In genomic region chr19:10896849-10897248, GRCm38 (mm10) we compare ENCODE assay signal across 10 mouse cellular contexts. TPM values are rescaled to one million over a fixed set of nuclear protein-coding genes. Genes with fewer than 3 reads are reported as not detected.
DNase-seq lines count a peak whose midpoint lies in the region; ATAC-seq and TF ChIP-seq lines count a peak whose summit lies in the region.
"Had no signal": no experiment of that assay in that cellular context is flagged by ENCODE, and none has a peak within 500 bp of the region (broad histone marks: within the 10 kb centered on the region; RNA-seq: fewer than 3 reads in every experiment).

No protein-coding gene starts in this region.

- TF ChIP-seq EP300 in CH12.LX (IDR thresholded peaks at IDR 0.05; ENCODE audit: low read length) = no peak

- DNase-seq in CH12.LX (ENCODE audit: extremely low read depth) = no peak
- DNase-seq in hindbrain, embryonic 10.5 days (ENCODE audit: low spot score) = no peak
- no peak for DNase-seq in testis, postnatal 14 days (ENCODE audit: low spot score)
- no peak for DNase-seq in embryo, embryonic 10 days (ENCODE audit: low spot score)
- no peak for DNase-seq in cerebellum, postnatal 25 days
- DNase-seq: thymus, adult 18-20 months had no signal

- H3K27me3 ChIP-seq in CH12.LX (replicated peaks) (no peaks in the 10 kb centered on the region), E14TG2a.4 (ENCODE audit: insufficient read depth, low read length) (no peaks in the 10 kb centered on the region)
- no peaks in the 10 kb centered on the region for H3K27me3 ChIP-seq in hindbrain, embryonic 10.5 days (ENCODE audit: insufficient read depth, poor library complexity, severe bottlenecking)
- no peaks in the 10 kb centered on the region for H3K27me3 ChIP-seq in liver, embryonic 16.5 days (ENCODE audit: control insufficient read depth, insufficient read depth, low read depth, low read length)

- no peak overlapping the region for H3K4me3 ChIP-seq in CH12.LX (replicated peaks in 1 of 3; ENCODE audit: low read depth in 2 of 3, low read length in 2 of 3, poor library complexity in 1 of 3)
- H3K4me3 ChIP-seq in E14TG2a.4 (replicated peaks; ENCODE audit: low read length) = peak overlapping the region; percentile 98; the same call in 1 of the 2 replicates
- H3K4me3 ChIP-seq in hindbrain, embryonic 10.5 days = peak overlapping the region; percentile 79
- peak overlapping the region; percentile 84; the same call in 1 of the 2 replicates for H3K4me3 ChIP-seq in liver, embryonic 16.5 days (ENCODE audit: low read depth, low read length)

- peaks cover 47 to 51% of the 10 kb centered on the region in 2 experiments for H3K36me3 ChIP-seq in CH12.LX (replicated peaks in 1 of 2; ENCODE audit: control insufficient read depth in 1 of 2, insufficient read depth in 1 of 2, low read length in 1 of 2)
- H3K36me3 ChIP-seq in E14TG2a.4 (ENCODE audit: insufficient read depth, low read length) = peaks cover 52% of the 10 kb centered on the region
- peaks cover 50% of the 10 kb centered on the region for H3K36me3 ChIP-seq in hindbrain, embryonic 10.5 days
- H3K36me3 ChIP-seq in liver, embryonic 16.5 days (ENCODE audit: control insufficient read depth, insufficient read depth) = peaks cover 22% of the 10 kb centered on the region

- in situ Hi-C loops in CH12.LX (cut with MboI; ENCODE audit: low pct_ligation_motif_present, low pct_unique_long_range_greater_than_20kb, low sequenced_read_pairs) = no loop called here

- peak overlapping the region; percentile 93 for H3K4me2 ChIP-seq in CH12.LX (ENCODE audit: insufficient read depth, low read depth, poor library complexity, severe bottlenecking)
- H3K4me2 ChIP-seq in liver, embryonic 16.5 days (ENCODE audit: low read depth, low read length) = peak overlapping the region; percentile 80

- 85% methylated on average over 7 of the region's 7 CpGs for WGBS in hindbrain, embryonic 10.5 days
- 59% methylated on average over 7 of the region's 7 CpGs for WGBS in liver, embryonic 16.5 days (ENCODE audit: insufficient replicate concordance)

- H3K79me2 ChIP-seq in CH12.LX (replicated peaks; ENCODE audit: control insufficient read depth, extremely low read depth, insufficient read depth, poor library complexity, severe bottlenecking) = peaks cover 39% of the 10 kb centered on the region

- H3K9me3 ChIP-seq in CH12.LX (replicated peaks; ENCODE audit: low read length) (peaks cover 5% of the 10 kb centered on the region), E14TG2a.4 (ENCODE audit: low read length) (no peaks in the 10 kb centered on the region)
- H3K9me3 ChIP-seq in hindbrain, embryonic 10.5 days = no peaks in the 10 kb centered on the region
- H3K9me3 ChIP-seq in liver, embryonic 16.5 days (replicated peaks; ENCODE audit: control insufficient read depth, low read length) = no peaks in the 10 kb centered on the region

- TF ChIP-seq POLR2A in CH12.LX (IDR thresholded peaks at IDR 0.05; ENCODE audit: low read depth, low read length) = no peak

- peaks cover 6 to 18% of the 10 kb centered on the region in 2 experiments; a peak in 3 of 4 replicates for H3K4me1 ChIP-seq in CH12.LX (ENCODE audit: control insufficient read depth in 1 of 2, insufficient read depth in 2 of 2)
- H3K4me1 ChIP-seq in E14TG2a.4 (replicated peaks; ENCODE audit: low read depth, low read length) = peaks cover 41% of the 10 kb centered on the region
- peaks cover 21% of the 10 kb centered on the region for H3K4me1 ChIP-seq in hindbrain, embryonic 10.5 days (replicated peaks)
- H3K4me1 ChIP-seq in liver, embryonic 16.5 days (ENCODE audit: control insufficient read depth, low read depth, low read length) = peaks cover 13% of the 10 kb centered on the region

- H3K27ac ChIP-seq in CH12.LX (ENCODE audit: insufficient read depth, low read depth) = no peak overlapping the region
- no peak overlapping the region for H3K27ac ChIP-seq in hindbrain, embryonic 10.5 days
- H3K27ac ChIP-seq in liver, embryonic 16.5 days (ENCODE audit: low read length) = no peak overlapping the region

- peak overlapping the region; percentile 85 for H3K9ac ChIP-seq in CH12.LX (ENCODE audit: insufficient read depth, low read depth)
- H3K9ac ChIP-seq in liver, embryonic 16.5 days (ENCODE audit: low read depth, low read length) = peak overlapping the region; percentile 82

- TF ChIP-seq RAD21 in CH12.LX (IDR thresholded peaks at IDR 0.05; ENCODE audit: low read depth, low read length) = no peak

- ATAC-seq in liver, embryonic 16.5 days (ENCODE audit: low read depth) = no peak

- dilution Hi-C loops in CH12.LX (cut with MboI; ENCODE audit: extremely low pct_ligation_motif_present, extremely low pct_unique_long_range_greater_than_20kb, low sequenced_read_pairs) = no loop called here

- TF ChIP-seq CTCF in CH12.LX (conservative IDR thresholded peaks at IDR 0.05 in 1 of 2, IDR thresholded peaks at IDR 0.05 in 1 of 2; ENCODE audit: low read depth in 2 of 2, low read length in 2 of 2) = no peak
- TF ChIP-seq CTCF in E14TG2a.4 (conservative IDR thresholded peaks at IDR 0.05; ENCODE audit: low read length) = no peak

TF ChIP-seq in CH12.LX, 34 proteins besides CTCF, POLR2A, EP300 and RAD21:
- TF ChIP-seq ELF1 (IDR thresholded peaks at IDR 0.05; ENCODE audit: low read depth, low read length) (no peak), SIN3A (IDR thresholded peaks at IDR 0.05; ENCODE audit: low read length) (no peak), GABPA (IDR thresholded peaks at IDR 0.05; ENCODE audit: insufficient replicate concordance, low read depth, low read length) (no peak), SMC3 (IDR thresholded peaks at IDR 0.05; ENCODE audit: low read depth, low read length) (no peak)

RNA-seq across cellular contexts. Expression of gene Prpf19, which starts 1.8 kb away (rescaled TPM):
- total RNA-seq in CH12.LX (2012; rRNA removed) (115 and 153 TPM in 2 replicates), CH12.LX (2014; rRNA removed) (357 and 364 TPM in 2 replicates)
- 244 and 355 TPM in 2 replicates for polyA plus RNA-seq in CH12.LX (2012; ENCODE audit: insufficient read length, low read depth)
- polyA plus RNA-seq in hindbrain, embryonic 10.5 days (2016; fragmentation: Nextera tagmentation; extraction: Ambion mirVana) = 35.9 and 43.5 TPM in 2 replicates
- polyA plus RNA-seq in liver, embryonic 16.5 days (2015; fragmentation: Nextera tagmentation; extraction: Ambion mirVana) = 11.7 and 12.2 TPM in 2 replicates

RNA-seq across cellular contexts. Expression of gene Tmem109, which starts 15.0 kb away (rescaled TPM):
- 32.9 and 34.0 TPM in 2 replicates for total RNA-seq in CH12.LX (2012; rRNA removed)
- 14.8 and 17.9 TPM in 2 replicates for total RNA-seq in CH12.LX (2014; rRNA removed)
- 46.3 and 51.5 TPM in 2 replicates for polyA plus RNA-seq in CH12.LX (2012; ENCODE audit: insufficient read length, low read depth)
- polyA plus RNA-seq in hindbrain, embryonic 10.5 days (2016; fragmentation: Nextera tagmentation; extraction: Ambion mirVana) = 50.8 and 57.3 TPM in 2 replicates
- 16.9 and 20.0 TPM in 2 replicates for polyA plus RNA-seq in liver, embryonic 16.5 days (2015; fragmentation: Nextera tagmentation; extraction: Ambion mirVana)

RNA-seq across cellular contexts. Expression of gene Zp1, which starts 23.6 kb away (rescaled TPM):
- not detected in 2 replicates for total RNA-seq in CH12.LX (2012; rRNA removed)
- total RNA-seq in CH12.LX (2014; rRNA removed) = 0.26 TPM in 1 of 2 replicates, not detected in the other
- not detected in 2 replicates for polyA plus RNA-seq in CH12.LX (2012; ENCODE audit: insufficient read length, low read depth)
- polyA plus RNA-seq in hindbrain, embryonic 10.5 days (2016; fragmentation: Nextera tagmentation; extraction: Ambion mirVana) = 0.08 TPM in 1 of 2 replicates, not detected in the other
- polyA plus RNA-seq in liver, embryonic 16.5 days (2015; fragmentation: Nextera tagmentation; extraction: Ambion mirVana) = not detected in 2 replicates
- total RNA-seq: common myeloid progenitor, adult 5-6 weeks; neutrophil, adult 5-6 weeks had no signal

RNA-seq across cellular contexts. Expression of gene Tmem132a, which starts 27.1 kb away (rescaled TPM):
- 2.0 and 2.9 TPM in 2 replicates for total RNA-seq in CH12.LX (2012; rRNA removed)
- total RNA-seq in CH12.LX (2014; rRNA removed) = 0.05 TPM in 1 of 2 replicates, not detected in the other
- 20.2 and 22.9 TPM in 2 replicates for polyA plus RNA-seq in CH12.LX (2012; ENCODE audit: insufficient read length, low read depth)
- polyA plus RNA-seq in hindbrain, embryonic 10.5 days (2016; fragmentation: Nextera tagmentation; extraction: Ambion mirVana) = 119 and 135 TPM in 2 replicates
- polyA plus RNA-seq in liver, embryonic 16.5 days (2015; fragmentation: Nextera tagmentation; extraction: Ambion mirVana) = 2.7 and 3.1 TPM in 2 replicates

RNA-seq across cellular contexts. Expression of gene Ptgdr2, which starts 40.1 kb away (rescaled TPM):
- total RNA-seq in CH12.LX (2012; rRNA removed) (0.13 and 0.17 TPM in 2 replicates), CH12.LX (2014; rRNA removed) (not detected in 2 replicates)
- not detected in 2 replicates for polyA plus RNA-seq in CH12.LX (2012; ENCODE audit: insufficient read length, low read depth)
- not detected in 2 replicates for polyA plus RNA-seq in hindbrain, embryonic 10.5 days (2016; fragmentation: Nextera tagmentation; extraction: Ambion mirVana)
- 0.04 and 0.05 TPM in 2 replicates for polyA plus RNA-seq in liver, embryonic 16.5 days (2015; fragmentation: Nextera tagmentation; extraction: Ambion mirVana)

Comparison
In these comparisons a context has a peak if more than half of its experiments do, and no peak if none do; other contexts are left out.
1. H3K4me3 ChIP-seq: peak in E14TG2a.4 (single experiment), hindbrain, embryonic 10.5 days (single experiment) and liver, embryonic 16.5 days (single experiment); none in CH12.LX (0 of 3).